Mouse (Mus musculus): ENCODE data around the gene Nyap1. TPM values are rescaled to one million over a fixed set of nuclear protein-coding genes. Genes with fewer than 3 reads are reported as not detected.

Nyap1 gene
- polyA plus RNA-seq, 1 experiment from 2014 or later: 1.2 TPM

DNA sequence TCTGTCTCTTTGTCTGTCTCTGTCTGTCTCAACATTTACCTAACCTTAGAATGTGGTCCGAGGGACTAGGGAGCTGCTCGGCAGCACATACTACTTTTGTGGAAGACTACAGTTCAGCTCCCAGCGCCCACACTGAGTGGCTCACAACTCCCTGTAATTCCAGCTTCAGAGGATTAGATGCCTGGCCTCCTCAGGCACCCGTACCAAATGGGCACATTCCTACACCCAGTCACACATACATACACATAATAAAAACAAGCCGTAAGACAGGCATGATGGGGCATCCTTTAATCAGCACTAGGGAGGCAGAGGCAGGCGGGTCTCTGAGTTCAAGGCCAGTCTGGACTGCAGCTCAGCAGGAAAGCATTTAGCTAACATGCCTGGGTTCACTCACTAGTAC is 1.4 kb upstream of the Nyap1 start:
- no peak overlapping the region for H3K27ac ChIP-seq (replicated peaks; ENCODE audit: low read depth, low read length)
- DNase-seq (ENCODE audit: low spot score): no peak
- WGBS: 93% methylated on average over 6 of the region's 6 CpGs
- ATAC-seq (ENCODE audit: insufficient number of reproducible peaks, low FRiP score, low TSS enrichment, low read depth): no peak
- H3K4me2 ChIP-seq (ENCODE audit: low read depth, severe bottlenecking): no peak overlapping the region
- H3K9me3 ChIP-seq (ENCODE audit: control insufficient read depth, low read length): no peaks in the 10 kb centered on the region
- no peak overlapping the region for H3K9ac ChIP-seq (ENCODE audit: low read length)
- H3K4me3 ChIP-seq (ENCODE audit: low read depth, low read length): no peak overlapping the region
- peaks cover 22% of the 10 kb centered on the region for H3K4me1 ChIP-seq (ENCODE audit: control insufficient read depth, insufficient read depth, low read length)
- no peaks in the 10 kb centered on the region for H3K36me3 ChIP-seq (ENCODE audit: control insufficient read depth, insufficient read depth, low read length)
- no peaks in the 10 kb centered on the region for H3K27me3 ChIP-seq (ENCODE audit: control insufficient read depth, insufficient read depth, low read length)

DNA sequence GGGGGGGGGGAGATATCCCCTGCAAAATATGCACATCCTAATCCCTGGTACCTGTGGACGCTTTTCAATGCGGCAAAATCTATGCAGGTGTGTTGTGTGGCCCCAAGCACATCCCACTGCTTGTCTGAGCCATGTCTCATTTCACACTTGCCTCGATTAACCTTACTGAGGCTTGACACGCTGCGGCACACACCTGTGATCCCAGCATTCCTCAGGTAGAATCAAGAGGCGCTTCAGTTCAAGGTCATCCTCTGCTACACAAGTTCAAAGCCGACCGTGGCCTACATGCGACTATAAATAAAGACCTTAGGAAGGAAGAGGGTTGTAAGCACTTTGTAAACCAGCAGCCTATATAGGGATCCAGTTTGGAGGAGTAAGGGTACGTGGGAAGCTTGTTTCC is 641 bp upstream of the Nyap1 start:
- Histone ChIP-seq H3K4me3 (ENCODE audit: low read depth, low read length) (peak overlapping the region; percentile 61), H3K9ac (ENCODE audit: low read length) (no peak overlapping the region), H3K27ac (replicated peaks; ENCODE audit: low read depth, low read length) (no peak overlapping the region), H3K4me1 (ENCODE audit: control insufficient read depth, insufficient read depth, low read length) (peaks cover 14% of the 10 kb centered on the region), H3K27me3 (ENCODE audit: control insufficient read depth, insufficient read depth, low read length) (no peaks in the 10 kb centered on the region), H3K4me2 (ENCODE audit: low read depth, severe bottlenecking) (peak overlapping the region; percentile 92), H3K36me3 (ENCODE audit: control insufficient read depth, insufficient read depth, low read length) (no peaks in the 10 kb centered on the region), H3K9me3 (ENCODE audit: control insufficient read depth, low read length) (no peaks in the 10 kb centered on the region)
- WGBS: 54% methylated on average over 10 of the region's 10 CpGs
- DNase-seq (ENCODE audit: low spot score) (no peak), ATAC-seq (ENCODE audit: insufficient number of reproducible peaks, low FRiP score, low TSS enrichment, low read depth) (no peak)

GRCm38 (mm10) chr5:137740506-137740905 is 901 bp downstream of the Nyap1 start:
- DNase-seq (ENCODE audit: low spot score) (peak; percentile 51), ATAC-seq (ENCODE audit: insufficient number of reproducible peaks, low FRiP score, low TSS enrichment, low read depth) (peak; percentile 13; the same call in 1 of the 2 replicates)
- Histone ChIP-seq H3K27me3 (ENCODE audit: control insufficient read depth, insufficient read depth, low read length) (no peaks in the 10 kb centered on the region), H3K9me3 (ENCODE audit: control insufficient read depth, low read length) (no peaks in the 10 kb centered on the region), H3K4me1 (ENCODE audit: control insufficient read depth, insufficient read depth, low read length) (peaks cover 13% of the 10 kb centered on the region), H3K27ac (replicated peaks; ENCODE audit: low read depth, low read length) (0 out of 2 replicates have a peak overlapping the region, but pooled peaks have one; percentile 6), H3K36me3 (ENCODE audit: control insufficient read depth, insufficient read depth, low read length) (no peaks in the 10 kb centered on the region), H3K9ac (ENCODE audit: low read length) (peak overlapping the region; percentile 65), H3K4me2 (ENCODE audit: low read depth, severe bottlenecking) (peak overlapping the region; percentile 92), H3K4me3 (ENCODE audit: low read depth, low read length) (peak overlapping the region; percentile 61)
- 11% methylated on average over 11 of the region's 11 CpGs for WGBS

GRCm38 (mm10) chr5:137739471-137739870 is 1.9 kb downstream of the Nyap1 start:
- H3K4me1 ChIP-seq (ENCODE audit: control insufficient read depth, insufficient read depth, low read length): peaks cover 13% of the 10 kb centered on the region
- no peaks in the 10 kb centered on the region for H3K27me3 ChIP-seq (ENCODE audit: control insufficient read depth, insufficient read depth, low read length)
- no peak for DNase-seq (ENCODE audit: low spot score)
- H3K27ac ChIP-seq (replicated peaks; ENCODE audit: low read depth, low read length): no peak overlapping the region
- no peak overlapping the region for H3K9ac ChIP-seq (ENCODE audit: low read length)
- H3K4me3 ChIP-seq (ENCODE audit: low read depth, low read length): no peak overlapping the region
- H3K4me2 ChIP-seq (ENCODE audit: low read depth, severe bottlenecking): no peak overlapping the region; the same call in 1 of the 2 replicates
- H3K9me3 ChIP-seq (ENCODE audit: control insufficient read depth, low read length): no peaks in the 10 kb centered on the region
- WGBS: 71% methylated on average over 9 of the region's 9 CpGs
- H3K36me3 ChIP-seq (ENCODE audit: control insufficient read depth, insufficient read depth, low read length): no peaks in the 10 kb centered on the region
- ATAC-seq (ENCODE audit: insufficient number of reproducible peaks, low FRiP score, low TSS enrichment, low read depth): no peak

DNA sequence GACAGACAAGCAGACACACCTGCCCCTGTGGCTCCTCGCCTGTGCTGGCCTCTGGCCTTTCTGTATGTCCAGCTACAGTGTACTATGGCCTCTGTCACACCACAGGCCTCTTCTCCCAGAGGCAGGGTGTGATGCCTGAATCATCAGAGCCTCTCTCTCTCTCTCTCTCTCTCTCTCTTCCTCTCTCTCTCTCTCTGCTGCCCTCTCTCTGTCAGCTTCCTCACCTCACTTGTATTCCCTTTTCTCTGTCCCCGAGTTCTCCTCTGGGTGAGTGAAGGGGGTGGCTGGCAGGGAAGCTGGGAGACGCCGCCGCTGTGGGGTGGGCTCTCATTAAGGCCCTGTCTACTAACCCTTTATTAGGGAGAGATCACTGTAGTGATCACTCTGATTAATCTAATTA is 2.9 kb downstream of the Nyap1 start:
- H3K36me3 ChIP-seq (ENCODE audit: control insufficient read depth, insufficient read depth, low read length): no peaks in the 10 kb centered on the region
- no peak overlapping the region for H3K27ac ChIP-seq (replicated peaks; ENCODE audit: low read depth, low read length)
- no peak overlapping the region for H3K9ac ChIP-seq (ENCODE audit: low read length)

DNA sequence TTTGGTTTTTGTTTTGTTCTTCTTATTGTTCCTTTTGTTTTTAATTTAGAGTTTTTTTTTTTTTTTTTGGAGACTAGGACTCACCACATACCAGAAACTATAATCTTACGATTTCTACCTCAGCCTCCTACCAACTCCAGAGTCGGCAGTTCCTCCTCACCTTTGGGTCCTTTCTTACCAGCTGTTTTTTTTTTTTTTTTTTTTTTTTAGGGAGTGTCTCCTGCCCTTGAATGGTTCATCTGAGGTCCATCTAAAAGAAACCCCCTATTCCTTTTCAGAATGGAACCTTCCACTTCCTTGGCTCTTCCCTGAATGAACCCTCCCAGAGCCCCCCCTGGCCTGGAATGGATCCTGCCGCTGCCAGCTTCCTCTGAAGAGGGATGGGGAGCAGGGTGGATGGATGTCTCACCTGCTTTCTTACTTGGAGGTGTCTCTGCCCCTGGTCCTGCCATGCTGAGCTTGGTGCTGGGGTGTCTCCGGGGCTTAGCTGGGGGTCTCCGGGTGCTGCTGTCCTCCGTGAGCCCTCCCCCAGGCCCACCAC is 3.9 kb downstream of the Nyap1 start:
- H3K27me3 ChIP-seq (ENCODE audit: control insufficient read depth, insufficient read depth, low read length): no peaks in the 10 kb centered on the region
- ATAC-seq (ENCODE audit: insufficient number of reproducible peaks, low FRiP score, low TSS enrichment, low read depth) (no peak), DNase-seq (ENCODE audit: low spot score) (no peak)
- H3K9me3 ChIP-seq (ENCODE audit: control insufficient read depth, low read length): no peaks in the 10 kb centered on the region
- no peak overlapping the region for H3K9ac ChIP-seq (ENCODE audit: low read length)
- peaks cover 22% of the 10 kb centered on the region for H3K4me1 ChIP-seq (ENCODE audit: control insufficient read depth, insufficient read depth, low read length)
- WGBS: 93% methylated on average over 6 of the region's 6 CpGs
- no peak overlapping the region for H3K4me2 ChIP-seq (ENCODE audit: low read depth, severe bottlenecking)
- H3K4me3 ChIP-seq (ENCODE audit: low read depth, low read length): no peak overlapping the region
- no peak overlapping the region for H3K27ac ChIP-seq (replicated peaks; ENCODE audit: low read depth, low read length)
- H3K36me3 ChIP-seq (ENCODE audit: control insufficient read depth, insufficient read depth, low read length): no peaks in the 10 kb centered on the region

More for the DNA sequence above, 2.9 kb downstream of the Nyap1 start:
- peaks cover 22% of the 10 kb centered on the region for H3K4me1 ChIP-seq (ENCODE audit: control insufficient read depth, insufficient read depth, low read length)
- H3K4me2 ChIP-seq (ENCODE audit: low read depth, severe bottlenecking): no peak overlapping the region
- no peak for ATAC-seq (ENCODE audit: insufficient number of reproducible peaks, low FRiP score, low TSS enrichment, low read depth)
- no peaks in the 10 kb centered on the region for H3K27me3 ChIP-seq (ENCODE audit: control insufficient read depth, insufficient read depth, low read length)
- DNase-seq (ENCODE audit: low spot score): no peak
- no peaks in the 10 kb centered on the region for H3K9me3 ChIP-seq (ENCODE audit: control insufficient read depth, low read length)
- 53% methylated on average over 5 of the region's 5 CpGs for WGBS
- H3K4me3 ChIP-seq (ENCODE audit: low read depth, low read length): no peak overlapping the region

GRCm38 (mm10) chr5:137734289-137735061 is 6.9 kb downstream of the Nyap1 start:
- no peaks in the 10 kb centered on the region for H3K36me3 ChIP-seq (ENCODE audit: control insufficient read depth, insufficient read depth, low read length)

DNA sequence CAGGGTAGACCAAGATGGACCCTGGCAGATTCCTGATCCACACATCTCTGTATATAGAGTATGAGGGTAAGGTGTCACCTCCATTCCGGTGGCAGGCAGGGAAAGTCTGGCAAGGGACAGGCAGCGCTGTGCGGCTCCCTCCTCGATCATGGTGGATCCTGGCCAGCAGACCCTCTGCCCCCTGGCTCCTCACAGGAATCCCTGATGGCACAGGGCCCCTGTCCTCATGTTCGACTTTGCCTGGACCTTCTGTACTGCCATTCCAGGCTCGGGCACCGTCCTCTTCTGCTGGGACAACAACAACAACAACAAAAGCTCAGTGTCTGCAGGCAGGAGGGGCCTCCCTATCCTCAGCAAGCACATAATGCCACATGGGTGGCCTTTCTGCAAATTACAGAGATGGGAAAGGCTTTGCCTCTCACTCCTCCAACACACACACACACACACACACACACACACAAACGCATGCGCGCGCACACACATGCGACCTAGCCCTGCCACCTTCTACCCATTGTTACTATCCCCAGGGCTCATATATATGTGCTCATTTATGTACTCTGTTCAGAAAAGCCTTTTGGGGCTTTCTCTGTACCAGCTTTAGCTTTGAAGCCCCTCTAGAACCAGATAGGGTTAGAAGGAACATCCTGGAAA is 7.6 kb downstream of the Nyap1 start:
- Histone ChIP-seq H3K27ac (replicated peaks; ENCODE audit: low read depth, low read length) (no peak overlapping the region), H3K9ac (ENCODE audit: low read length) (no peak overlapping the region), H3K4me1 (ENCODE audit: control insufficient read depth, insufficient read depth, low read length) (peaks cover 8% of the 10 kb centered on the region; the same call in 1 of the 2 replicates), H3K27me3 (ENCODE audit: control insufficient read depth, insufficient read depth, low read length) (no peaks in the 10 kb centered on the region), H3K36me3 (ENCODE audit: control insufficient read depth, insufficient read depth, low read length) (no peaks in the 10 kb centered on the region), H3K4me2 (ENCODE audit: low read depth, severe bottlenecking) (peak overlapping the region; percentile 1; the same call in 1 of the 2 replicates), H3K9me3 (ENCODE audit: control insufficient read depth, low read length) (no peaks in the 10 kb centered on the region), H3K4me3 (ENCODE audit: low read depth, low read length) (no peak overlapping the region)
- ATAC-seq (ENCODE audit: insufficient number of reproducible peaks, low FRiP score, low TSS enrichment, low read depth) (no peak), DNase-seq (ENCODE audit: low spot score) (no peak)
- 84% methylated on average over 12 of the region's 12 CpGs for WGBS

More at GRCm38 (mm10) chr5:137734289-137735061, 6.9 kb downstream of the Nyap1 start:
- peak; percentile 83 for ATAC-seq (ENCODE audit: insufficient number of reproducible peaks, low FRiP score, low TSS enrichment, low read depth)
- Histone ChIP-seq H3K9ac (ENCODE audit: low read length) (no peak overlapping the region), H3K4me1 (ENCODE audit: control insufficient read depth, insufficient read depth, low read length) (peaks cover 12% of the 10 kb centered on the region; the same call in 1 of the 2 replicates), H3K4me2 (ENCODE audit: low read depth, severe bottlenecking) (peak overlapping the region; percentile 1; the same call in 1 of the 2 replicates), H3K9me3 (ENCODE audit: control insufficient read depth, low read length) (no peaks in the 10 kb centered on the region), H3K4me3 (ENCODE audit: low read depth, low read length) (no peak overlapping the region), H3K27ac (replicated peaks; ENCODE audit: low read depth, low read length) (no peak overlapping the region), H3K27me3 (ENCODE audit: control insufficient read depth, insufficient read depth, low read length) (no peaks in the 10 kb centered on the region)
- DNase-seq (ENCODE audit: low spot score): peak; percentile 80
- 74% methylated on average over 6 of the region's 6 CpGs for WGBS
